Mouse (Mus musculus): ENCODE results near the gene Gm17622. TPM values are rescaled to one million over a fixed set of nuclear protein-coding genes. Genes with fewer than 3 reads are reported as not detected.

Gm17622 gene
- polyA plus RNA-seq, 1 experiment from 2014 or later, result not detected

DNA sequence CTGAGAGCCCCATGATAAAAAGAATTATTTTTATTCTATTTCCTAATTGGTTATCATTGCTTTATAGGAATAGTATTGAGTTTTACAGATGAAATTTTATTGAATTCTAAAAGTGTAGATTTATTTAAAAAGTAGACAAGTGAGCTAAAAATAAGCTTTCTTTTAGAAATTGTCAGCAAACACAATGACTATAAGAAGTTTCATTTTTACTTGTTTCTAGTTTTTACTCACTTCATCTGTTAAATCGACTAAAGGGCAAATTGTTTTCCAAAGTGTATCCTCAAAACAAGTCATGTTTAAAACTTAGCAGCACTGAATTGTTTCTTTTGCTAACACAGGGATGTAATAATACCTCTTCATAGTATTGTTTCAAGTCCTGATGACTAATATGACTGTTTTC lies 11.5 kb upstream of the Gm17622 start:
- Histone ChIP-seq H3K4me3 (ENCODE audit: inconsistent target) (no peak overlapping the region), H3K36me3 (ENCODE audit: inconsistent target) (peaks cover 6% of the 10 kb centered on the region; the same call in 1 of the 2 replicates), H3K27ac (no peak overlapping the region), H3K79me2 (ENCODE audit: inconsistent target) (no peaks in the 10 kb centered on the region)
- WGBS (ENCODE audit: missing documents), result 100% methylated on average over 1 of the region's 1 CpGs

DNA sequence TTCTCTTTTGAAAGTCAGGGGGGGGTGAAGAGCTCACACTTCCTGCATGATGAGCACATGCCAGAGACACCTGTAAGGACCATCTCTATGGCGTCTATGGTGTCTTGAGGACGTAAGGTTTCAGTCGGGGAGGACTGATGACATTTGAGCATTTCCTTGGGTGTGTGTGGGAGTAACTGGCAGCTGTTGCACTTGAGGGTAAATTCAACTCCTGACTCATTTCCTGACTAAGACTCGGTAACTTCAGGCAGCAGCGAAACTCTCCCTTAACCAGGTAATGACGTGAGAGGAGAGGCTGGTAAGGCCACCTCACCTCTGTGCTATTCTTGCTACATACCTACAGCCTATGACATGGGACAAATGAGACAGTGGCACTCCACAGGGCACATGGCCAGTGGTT lies 3.3 kb upstream of the Gm17622 start:
- Histone ChIP-seq H3K36me3 (ENCODE audit: inconsistent target) (peaks cover 30% of the 10 kb centered on the region; the same call in 1 of the 2 replicates), H3K27ac (no peak overlapping the region), H3K4me3 (ENCODE audit: inconsistent target) (no peak overlapping the region), H3K79me2 (ENCODE audit: inconsistent target) (no peaks in the 10 kb centered on the region)
- WGBS (ENCODE audit: missing documents), result 49% methylated on average over 6 of the region's 6 CpGs

DNA sequence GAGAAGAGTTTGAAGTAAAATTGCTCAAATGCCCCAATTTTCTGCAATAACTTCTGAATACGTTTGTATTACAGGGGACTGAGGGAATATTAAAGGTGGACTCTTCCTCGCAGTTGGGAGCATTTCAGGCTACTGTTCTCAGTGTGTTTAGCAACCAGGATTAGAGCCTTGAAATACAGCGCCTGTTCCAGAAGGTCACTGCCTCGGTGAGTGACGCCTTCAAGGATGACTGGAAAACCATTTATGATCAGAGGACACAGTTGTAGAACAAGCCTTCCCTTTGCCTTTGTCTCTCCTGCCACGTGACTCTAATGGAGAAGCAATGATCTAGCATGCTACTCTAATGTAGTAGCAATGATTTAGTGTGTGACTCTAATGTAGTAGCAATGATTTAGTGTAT lies 2.6 kb upstream of the Gm17622 start:
- 92% methylated on average over 6 of the region's 6 CpGs for WGBS (ENCODE audit: missing documents)
- no peak overlapping the region for H3K27ac ChIP-seq
- no peak overlapping the region for H3K4me3 ChIP-seq (ENCODE audit: inconsistent target)
- H3K79me2 ChIP-seq (ENCODE audit: inconsistent target), result no peaks in the 10 kb centered on the region
- peaks cover 30% of the 10 kb centered on the region; the same call in 1 of the 2 replicates for H3K36me3 ChIP-seq (ENCODE audit: inconsistent target)

DNA sequence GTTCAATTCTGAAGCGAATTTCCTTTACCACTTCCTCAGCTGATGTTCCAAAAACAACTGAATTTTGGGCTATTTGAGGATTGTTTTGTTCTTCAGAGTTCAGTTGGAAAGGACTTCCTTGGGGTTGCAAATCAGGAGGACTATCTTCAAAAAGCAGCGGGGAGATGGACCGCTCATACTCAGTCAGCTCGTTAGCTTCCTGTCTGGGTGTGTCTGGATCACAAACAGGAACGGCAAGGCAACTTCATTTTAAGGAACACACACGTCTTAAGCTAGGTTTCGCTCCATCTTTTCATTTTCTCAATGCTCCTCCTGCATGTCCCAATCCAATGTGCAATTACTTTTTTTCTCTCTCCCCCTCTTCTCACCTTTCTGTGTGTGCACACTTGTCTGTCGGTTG lies 6.1 kb downstream of the Gm17622 start:
- H3K36me3 ChIP-seq (ENCODE audit: inconsistent target), result peaks cover 19% of the 10 kb centered on the region; the same call in 1 of the 2 replicates
- H3K4me3 ChIP-seq (ENCODE audit: inconsistent target), result no peak overlapping the region
- H3K27ac ChIP-seq, result no peak overlapping the region
- H3K79me2 ChIP-seq (ENCODE audit: inconsistent target), result no peaks in the 10 kb centered on the region
- WGBS (ENCODE audit: missing documents), result 17% methylated on average over 8 of the region's 8 CpGs

DNA sequence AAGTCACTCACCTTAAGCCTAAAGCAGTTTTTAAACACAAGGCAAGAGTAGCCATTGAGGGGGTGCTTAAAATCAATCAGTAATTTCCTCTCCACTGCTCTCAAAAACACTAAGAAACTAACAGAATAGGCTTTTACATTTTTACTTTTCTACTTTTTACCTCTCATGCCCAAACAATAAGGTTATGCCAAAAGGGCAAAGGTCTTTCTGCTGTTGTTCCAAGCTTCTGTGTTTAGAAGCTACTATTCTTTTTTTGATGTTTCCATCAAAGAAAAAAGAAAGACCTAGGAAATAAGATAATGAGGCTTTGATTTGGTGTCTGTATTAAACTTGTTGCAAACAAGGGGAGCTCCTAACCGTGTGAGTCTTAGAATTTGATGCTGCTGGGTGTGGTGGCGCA lies 9.4 kb downstream of the Gm17622 start:
- WGBS (ENCODE audit: missing documents), result 100% methylated on average over 2 of the region's 2 CpGs
- Histone ChIP-seq H3K27ac (no peak overlapping the region), H3K36me3 (ENCODE audit: inconsistent target) (peaks cover 15% of the 10 kb centered on the region; the same call in 1 of the 2 replicates), H3K79me2 (ENCODE audit: inconsistent target) (no peaks in the 10 kb centered on the region), H3K4me3 (ENCODE audit: inconsistent target) (no peak overlapping the region)

DNA sequence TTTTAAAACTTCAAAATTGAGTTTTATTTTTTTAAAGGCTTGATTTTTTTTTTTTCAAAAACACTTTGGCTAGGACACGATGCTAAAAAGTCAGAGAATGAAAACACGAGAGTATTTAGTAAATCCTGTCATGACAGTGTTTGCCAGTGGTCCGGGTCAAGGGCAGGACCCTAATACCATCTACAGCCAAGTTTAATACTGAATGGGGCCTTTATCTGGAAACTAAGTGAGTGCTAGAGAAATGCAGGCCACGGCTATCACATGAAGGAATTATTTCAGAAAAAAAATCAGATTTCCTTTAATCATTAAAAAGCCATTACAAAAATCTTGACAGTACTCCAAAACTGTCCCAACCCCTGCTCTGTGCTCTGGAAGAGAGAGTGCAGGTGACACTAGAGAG lies 15.1 kb downstream of the Gm17622 start:
- Histone ChIP-seq H3K27ac (no peak overlapping the region), H3K36me3 (ENCODE audit: inconsistent target) (peaks cover 8% of the 10 kb centered on the region; the same call in 1 of the 2 replicates), H3K4me3 (ENCODE audit: inconsistent target) (no peak overlapping the region), H3K79me2 (ENCODE audit: inconsistent target) (peaks cover 9% of the 10 kb centered on the region; the same call in 1 of the 2 replicates)
- 100% methylated on average over 4 of the region's 4 CpGs for WGBS (ENCODE audit: missing documents)

DNA sequence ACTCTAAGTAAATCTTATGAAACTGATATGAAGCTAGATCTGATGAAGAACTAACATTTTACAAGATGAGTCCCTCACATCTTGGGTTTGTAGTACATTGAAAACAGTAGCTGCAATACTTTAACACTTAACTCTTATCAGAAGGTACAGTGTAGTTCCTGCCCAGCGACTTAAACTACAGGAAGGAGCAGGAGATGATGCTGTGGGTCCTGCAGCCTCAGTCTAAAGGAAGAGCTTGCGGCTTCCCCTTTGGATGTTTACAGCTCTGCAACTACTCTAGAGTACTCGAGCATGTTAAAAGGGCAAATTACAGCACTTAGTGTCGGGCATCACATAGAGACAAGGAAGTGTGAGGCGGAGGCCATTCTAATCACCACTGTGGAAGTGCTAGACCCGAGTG lies 15.8 kb downstream of the Gm17622 start:
- no peak overlapping the region for H3K4me3 ChIP-seq (ENCODE audit: inconsistent target)

DNA sequence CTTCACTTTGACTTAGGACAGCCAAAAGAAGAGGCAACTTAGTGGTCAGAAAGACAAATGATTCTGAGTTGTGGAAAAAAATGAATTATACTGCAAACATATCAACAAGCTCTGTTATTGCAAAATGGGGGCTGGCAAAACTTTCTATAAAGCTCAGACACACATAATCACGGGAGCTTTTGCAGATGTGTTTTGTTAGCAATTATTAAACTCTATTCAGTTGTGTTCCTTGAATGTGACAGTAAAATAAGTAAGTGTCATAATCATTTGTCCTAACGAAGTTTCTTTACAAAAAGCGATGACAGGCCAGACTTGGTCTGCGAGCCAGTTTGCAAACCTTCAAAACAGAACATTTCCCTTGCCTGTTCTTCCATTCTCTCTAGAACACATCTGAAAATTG lies 17.0 kb downstream of the Gm17622 start:
- H3K27ac ChIP-seq, result no peak overlapping the region
- no peaks in the 10 kb centered on the region for H3K36me3 ChIP-seq (ENCODE audit: inconsistent target)
- H3K79me2 ChIP-seq (ENCODE audit: inconsistent target), result peaks cover 9% of the 10 kb centered on the region; the same call in 1 of the 2 replicates
- 88% methylated on average over 4 of the region's 4 CpGs for WGBS (ENCODE audit: missing documents)
- no peak overlapping the region for H3K4me3 ChIP-seq (ENCODE audit: inconsistent target)

More for the DNA sequence above, 15.8 kb downstream of the Gm17622 start:
- Histone ChIP-seq H3K36me3 (ENCODE audit: inconsistent target) (peaks cover 1% of the 10 kb centered on the region; the same call in 1 of the 2 replicates), H3K79me2 (ENCODE audit: inconsistent target) (peaks cover 9% of the 10 kb centered on the region; the same call in 1 of the 2 replicates), H3K27ac (no peak overlapping the region)
- 30% methylated on average over 6 of the region's 6 CpGs for WGBS (ENCODE audit: missing documents)

DNA sequence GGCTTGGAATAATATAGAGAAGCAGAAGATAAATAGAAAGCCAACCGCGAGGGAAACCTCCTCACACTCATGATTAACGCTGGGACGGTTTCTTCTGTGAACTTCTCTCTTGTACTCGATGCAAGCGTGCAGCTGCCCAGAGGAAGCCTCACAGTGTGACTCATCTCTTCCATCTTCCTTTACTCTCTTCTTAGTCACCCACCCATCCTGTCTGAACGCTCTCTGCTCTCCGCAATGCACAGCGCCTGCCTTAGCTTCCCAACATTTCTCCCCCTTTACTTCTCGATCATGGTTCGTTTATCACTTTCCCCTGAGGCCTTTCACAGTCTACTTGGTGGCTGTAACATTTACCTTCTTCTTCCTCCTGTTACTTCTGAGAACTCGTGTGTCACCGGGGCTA lies 20.1 kb downstream of the Gm17622 start:
- Histone ChIP-seq H3K36me3 (ENCODE audit: inconsistent target) (0 out of 2 replicates have a peak, but pooled peaks cover 3% of the 10 kb centered on the region), H3K4me3 (ENCODE audit: inconsistent target) (no peak overlapping the region; the same call in 1 of the 2 replicates), H3K79me2 (ENCODE audit: inconsistent target) (peaks cover 9% of the 10 kb centered on the region; the same call in 1 of the 2 replicates), H3K27ac (peak overlapping the region; percentile 69)
- 1% methylated on average over 13 of the region's 13 CpGs for WGBS (ENCODE audit: missing documents)

DNA sequence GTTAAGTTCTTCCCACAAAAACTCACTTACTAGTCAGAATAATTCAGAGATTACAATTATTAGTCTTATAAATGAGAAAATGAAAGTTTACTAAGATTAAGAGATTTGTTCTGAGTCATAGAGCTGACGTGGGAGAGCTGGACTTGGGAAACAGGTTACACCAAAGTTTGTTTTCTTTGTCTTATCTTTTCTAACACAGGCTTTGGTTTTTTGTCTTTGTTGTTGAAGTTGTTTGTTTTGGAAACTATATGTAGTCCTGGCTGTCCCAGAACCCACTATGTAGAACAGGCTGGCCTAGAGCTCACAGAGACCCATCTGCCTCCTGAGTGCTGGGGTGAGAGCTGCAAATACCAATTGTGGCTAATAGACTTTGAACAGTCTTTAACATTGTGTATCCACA lies 20.7 kb downstream of the Gm17622 start:
- 64% methylated on average over 1 of the region's 1 CpGs for WGBS (ENCODE audit: missing documents)
- peaks cover 9% of the 10 kb centered on the region; the same call in 1 of the 2 replicates for H3K79me2 ChIP-seq (ENCODE audit: inconsistent target)
- H3K27ac ChIP-seq, result peak overlapping the region; percentile 69
- H3K4me3 ChIP-seq (ENCODE audit: inconsistent target), result no peak overlapping the region
- 0 out of 2 replicates have a peak, but pooled peaks cover 8% of the 10 kb centered on the region for H3K36me3 ChIP-seq (ENCODE audit: inconsistent target)

DNA sequence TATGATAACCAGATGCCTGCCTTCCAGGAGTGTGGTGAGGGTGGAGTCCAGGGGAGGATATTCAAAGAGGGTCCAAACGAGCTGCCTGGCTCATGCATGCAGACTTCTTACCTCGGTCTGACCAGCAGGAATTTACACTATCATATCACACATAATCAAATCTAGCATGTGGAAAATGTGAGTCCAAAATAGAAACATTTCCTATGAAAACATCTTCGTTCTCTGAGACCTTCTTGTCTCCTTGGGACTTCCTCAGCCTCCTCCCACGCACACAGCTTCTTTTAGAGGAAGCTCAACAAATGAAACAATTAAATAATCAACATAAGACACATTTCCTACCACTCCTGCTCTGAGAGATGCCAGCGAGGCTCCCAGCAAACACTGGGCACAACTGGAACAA lies 21.4 kb downstream of the Gm17622 start:
- H3K27ac ChIP-seq, result peak overlapping the region; percentile 69
- peaks cover 9% of the 10 kb centered on the region; the same call in 1 of the 2 replicates for H3K79me2 ChIP-seq (ENCODE audit: inconsistent target)
- 56% methylated on average over 5 of the region's 5 CpGs for WGBS (ENCODE audit: missing documents)
- H3K36me3 ChIP-seq (ENCODE audit: inconsistent target), result 0 out of 2 replicates have a peak, but pooled peaks cover 9% of the 10 kb centered on the region
- no peak overlapping the region for H3K4me3 ChIP-seq (ENCODE audit: inconsistent target)

DNA sequence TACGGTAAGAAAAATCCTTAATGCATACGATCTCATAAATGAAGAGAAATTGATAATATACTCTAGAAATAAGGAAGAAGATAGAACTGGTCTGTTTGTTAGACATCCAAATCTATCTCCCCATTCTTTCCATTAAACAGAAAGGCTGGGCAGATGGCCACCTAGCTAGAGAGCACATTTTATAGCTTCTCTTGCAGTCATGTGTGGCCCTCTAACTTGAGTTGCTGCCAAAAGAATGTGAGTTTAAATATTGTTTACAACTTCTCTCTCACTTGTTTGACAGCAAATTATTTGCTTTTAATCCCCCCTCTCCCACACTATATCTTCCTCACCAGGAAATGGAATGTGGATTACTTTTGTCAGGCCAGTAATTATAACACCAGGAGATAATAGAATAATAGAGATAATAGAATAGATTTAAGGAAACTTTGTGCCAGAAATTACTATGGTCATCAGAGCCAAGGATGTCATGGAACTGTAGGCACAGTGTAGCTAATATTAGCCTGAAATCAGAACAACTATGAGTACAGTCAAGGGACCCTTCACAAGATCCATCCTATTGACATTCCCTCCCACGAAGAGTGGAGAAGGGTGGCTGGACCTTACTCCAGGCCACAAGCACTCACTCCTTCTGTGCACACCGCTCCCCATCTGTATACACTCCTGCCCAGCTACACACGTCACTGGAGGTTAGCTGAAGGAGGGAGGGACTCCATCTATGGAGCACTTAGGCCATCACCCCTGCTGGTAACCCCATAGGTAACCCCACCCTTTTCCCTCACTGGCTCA lies 23.8 kb downstream of the Gm17622 start:
- Histone ChIP-seq H3K27ac (no peak overlapping the region), H3K36me3 (ENCODE audit: inconsistent target) (0 out of 2 replicates have a peak, but pooled peaks cover 9% of the 10 kb centered on the region), H3K4me3 (ENCODE audit: inconsistent target) (no peak overlapping the region), H3K79me2 (ENCODE audit: inconsistent target) (peaks cover 7% of the 10 kb centered on the region; the same call in 1 of the 2 replicates)
- WGBS (ENCODE audit: missing documents), result 93% methylated on average over 5 of the region's 5 CpGs

DNA sequence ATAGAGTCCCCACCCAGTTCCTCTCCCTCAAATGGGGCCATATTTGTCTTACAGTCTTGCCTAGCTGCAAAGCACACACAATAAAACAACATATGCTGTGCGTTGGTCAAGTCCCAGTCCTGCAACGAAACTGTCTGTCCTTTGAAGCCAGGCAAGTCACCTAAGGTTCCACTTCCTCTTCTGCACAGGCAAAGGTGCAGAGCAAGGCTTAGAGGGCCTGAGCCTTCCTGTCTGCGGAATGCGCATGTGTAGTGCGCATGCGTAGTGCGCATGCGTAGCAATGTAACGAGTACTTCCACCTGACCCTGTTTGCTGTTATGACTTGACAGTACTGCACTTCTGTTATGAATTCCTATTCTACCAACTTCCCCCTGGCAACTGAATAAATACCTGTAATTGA lies 25.7 kb downstream of the Gm17622 start:
- WGBS (ENCODE audit: missing documents), result 83% methylated on average over 9 of the region's 9 CpGs
- H3K79me2 ChIP-seq (ENCODE audit: inconsistent target), result 0 out of 2 replicates have a peak, but pooled peaks cover 6% of the 10 kb centered on the region
- 0 out of 2 replicates have a peak, but pooled peaks cover 9% of the 10 kb centered on the region for H3K36me3 ChIP-seq (ENCODE audit: inconsistent target)
- no peak overlapping the region for H3K4me3 ChIP-seq (ENCODE audit: inconsistent target)
- no peak overlapping the region for H3K27ac ChIP-seq

DNA sequence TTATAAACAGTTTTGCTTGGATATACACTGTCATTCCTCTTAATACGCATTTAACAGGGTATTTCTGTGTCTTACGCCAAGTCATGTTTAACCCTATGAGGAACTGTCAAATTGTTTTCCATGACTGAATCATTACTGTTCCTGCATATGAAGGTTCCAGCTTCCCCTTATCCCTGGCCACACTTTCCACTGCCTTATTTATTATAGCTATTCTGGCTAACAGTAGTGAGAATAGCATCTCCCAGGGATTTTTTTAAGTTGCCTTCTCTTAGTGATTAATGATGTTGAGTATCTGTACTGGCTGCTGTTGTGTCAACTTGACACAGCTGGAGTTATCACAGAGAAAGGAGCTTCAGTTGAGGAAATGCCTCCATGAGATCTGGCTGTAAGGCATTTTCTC lies 26.8 kb downstream of the Gm17622 start:
- Histone ChIP-seq H3K36me3 (ENCODE audit: inconsistent target) (0 out of 2 replicates have a peak, but pooled peaks cover 9% of the 10 kb centered on the region), H3K79me2 (ENCODE audit: inconsistent target) (0 out of 2 replicates have a peak, but pooled peaks cover 6% of the 10 kb centered on the region), H3K4me3 (ENCODE audit: inconsistent target) (no peak overlapping the region), H3K27ac (no peak overlapping the region)
- 98% methylated on average over 2 of the region's 2 CpGs for WGBS (ENCODE audit: missing documents)

DNA sequence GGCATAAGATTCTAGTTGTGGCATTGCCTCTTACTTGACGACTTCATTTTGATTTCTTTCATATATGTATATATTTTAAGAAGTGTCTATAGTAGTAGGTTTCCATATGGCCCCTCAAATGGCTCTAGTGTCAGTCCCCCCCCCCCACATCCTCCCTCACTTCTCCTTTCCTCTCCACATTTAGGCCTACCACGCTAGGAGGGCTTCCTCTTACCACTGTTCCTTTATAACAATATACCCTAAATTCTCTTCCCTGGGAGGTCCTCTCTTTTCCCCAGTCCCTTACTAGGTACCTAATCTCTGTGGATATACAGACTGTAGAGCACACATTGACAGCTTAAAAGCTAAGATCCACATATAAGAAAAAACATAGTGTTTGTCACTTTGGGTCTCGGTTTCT lies 30.8 kb downstream of the Gm17622 start:
- Histone ChIP-seq H3K4me3 (ENCODE audit: inconsistent target) (no peak overlapping the region), H3K27ac (no peak overlapping the region), H3K79me2 (ENCODE audit: inconsistent target) (peaks cover 22% of the 10 kb centered on the region; the same call in 1 of the 2 replicates), H3K36me3 (ENCODE audit: inconsistent target) (0 out of 2 replicates have a peak, but pooled peaks cover 1% of the 10 kb centered on the region)
- 81% methylated on average over 2 of the region's 3 CpGs for WGBS (ENCODE audit: missing documents)
